9 mouse cellular contexts compared by ENCODE assay signal in the genomic region with DNA sequence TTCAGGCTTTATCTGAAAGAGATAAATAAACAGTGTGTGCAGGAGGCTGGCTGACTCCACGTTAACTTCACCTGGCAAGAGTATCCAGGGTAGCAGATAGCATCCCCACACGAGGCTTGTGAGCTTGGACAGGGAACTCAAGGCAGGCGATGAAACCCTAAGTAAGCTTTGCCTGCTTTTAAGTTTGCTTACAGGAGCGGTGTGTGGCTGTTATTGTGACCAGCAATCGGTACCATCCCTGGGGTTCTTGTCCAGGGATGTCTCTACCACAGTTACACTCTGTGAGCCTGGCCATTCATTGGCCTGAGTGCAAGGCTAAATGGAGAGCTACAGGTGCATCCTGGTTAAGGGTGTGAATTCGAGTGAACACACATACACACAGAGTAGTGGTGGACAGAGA. TPM values are rescaled to one million over a fixed set of nuclear protein-coding genes. Genes with fewer than 3 reads are reported as not detected.
A peak's percentile ranks its signal among the peaks of the same experiment; 100 is the strongest.
DNase-seq lines count a peak whose midpoint lies in the region; ATAC-seq and TF ChIP-seq lines count a peak whose summit lies in the region.
"Had no signal": no experiment of that assay in that cellular context is flagged by ENCODE, and none has a peak within 500 bp of the region (broad histone marks: within the 10 kb centered on the region; RNA-seq: fewer than 3 reads in every experiment).

No protein-coding gene starts in this region.

- 19% methylated on average over 6 of the region's 6 CpGs for WGBS in heart, embryonic 12.5 days
- 48% methylated on average over 6 of the region's 6 CpGs for WGBS in midbrain, embryonic 11.5 days
- 55% methylated on average over 6 of the region's 6 CpGs for WGBS in midbrain, embryonic 16.5 days
- WGBS in intestine, embryonic 16.5 days: 42% methylated on average over 6 of the region's 6 CpGs
- WGBS in stomach, postnatal 0 days: 43% methylated on average over 6 of the region's 6 CpGs

- H3K27ac ChIP-seq in heart, embryonic 12.5 days (ENCODE audit: poor library complexity, severe bottlenecking): peak overlapping the region; percentile 74
- H3K27ac ChIP-seq in midbrain, embryonic 11.5 days (ENCODE audit: low read depth, low read length): peak overlapping the region; percentile 78
- H3K27ac ChIP-seq in midbrain, embryonic 16.5 days (ENCODE audit: low read length): no peak overlapping the region
- H3K27ac ChIP-seq in intestine, embryonic 16.5 days (ENCODE audit: low read length): 0 out of 2 replicates have a peak overlapping the region, but pooled peaks have one; percentile 16
- H3K27ac ChIP-seq in stomach, postnatal 0 days (replicated peaks): 0 out of 2 replicates have a peak overlapping the region, but pooled peaks have one; percentile 20

- 0 out of 2 replicates have a peak overlapping the region, but pooled peaks have one; percentile 8 for H3K4me3 ChIP-seq in heart, embryonic 12.5 days
- H3K4me3 ChIP-seq in midbrain, embryonic 11.5 days (ENCODE audit: low read depth, low read length): no peak overlapping the region
- H3K4me3 ChIP-seq in midbrain, embryonic 16.5 days (ENCODE audit: low read depth, low read length): no peak overlapping the region
- H3K4me3 ChIP-seq in intestine, embryonic 16.5 days (ENCODE audit: low read length): no peak overlapping the region
- H3K4me3 ChIP-seq in stomach, postnatal 0 days (ENCODE audit: low read depth, low read length): no peak overlapping the region

- no peak for DNase-seq in heart, postnatal 4 days
- DNase-seq in midbrain, embryonic 11.5 days (ENCODE audit: low spot score, missing footprints): peak; percentile 87
- no peak for DNase-seq in stomach, postnatal 0 days (ENCODE audit: low spot score)
- DNase-seq in urinary bladder, postnatal 14 days (ENCODE audit: low spot score): no peak
- DNase-seq in thymus, postnatal 36 days: no peak
- DNase-seq: lung, adult 18-20 months had no signal

- H3K9me3 ChIP-seq in heart, embryonic 12.5 days (replicated peaks): no peaks in the 10 kb centered on the region
- H3K9me3 ChIP-seq in midbrain, embryonic 11.5 days (ENCODE audit: control insufficient read depth, low read length): no peaks in the 10 kb centered on the region
- H3K9me3 ChIP-seq in midbrain, embryonic 16.5 days (replicated peaks; ENCODE audit: control insufficient read depth, low read length, poor library complexity, severe bottlenecking): no peaks in the 10 kb centered on the region
- H3K9me3 ChIP-seq in intestine, embryonic 16.5 days (ENCODE audit: control insufficient read depth, low read length): no peaks in the 10 kb centered on the region
- no peaks in the 10 kb centered on the region for H3K9me3 ChIP-seq in stomach, postnatal 0 days (ENCODE audit: control insufficient read depth, low read length)

- no peak for TF ChIP-seq EP300 in stomach, postnatal 0 days (optimal IDR thresholded peaks at IDR 0.05)

- ATAC-seq in heart, embryonic 12.5 days (ENCODE audit: insufficient number of reproducible peaks, low FRiP score): no peak
- peak; percentile 36; the same call in 1 of the 2 replicates for ATAC-seq in midbrain, embryonic 11.5 days (ENCODE audit: low FRiP score)
- ATAC-seq in midbrain, embryonic 16.5 days: no peak
- ATAC-seq in intestine, embryonic 16.5 days: peak; percentile 34
- ATAC-seq in stomach, postnatal 0 days (ENCODE audit: low FRiP score, low TSS enrichment): no peak

- 0 out of 2 replicates have a peak overlapping the region, but pooled peaks have one; percentile 50 for H3K9ac ChIP-seq in heart, embryonic 12.5 days
- H3K9ac ChIP-seq in midbrain, embryonic 11.5 days (ENCODE audit: low read length): peak overlapping the region; percentile 36; the same call in 1 of the 2 replicates
- no peak overlapping the region for H3K9ac ChIP-seq in midbrain, embryonic 16.5 days (ENCODE audit: low read depth, low read length)
- H3K9ac ChIP-seq in intestine, embryonic 16.5 days (ENCODE audit: low read depth, low read length): no peak overlapping the region
- H3K9ac ChIP-seq in stomach, postnatal 0 days (ENCODE audit: low read length): no peak overlapping the region

- no peaks in the 10 kb centered on the region for H3K27me3 ChIP-seq in heart, embryonic 12.5 days (replicated peaks)
- no peaks in the 10 kb centered on the region for H3K27me3 ChIP-seq in midbrain, embryonic 11.5 days (ENCODE audit: control insufficient read depth, insufficient read depth, low read length)
- no peaks in the 10 kb centered on the region for H3K27me3 ChIP-seq in midbrain, embryonic 16.5 days (ENCODE audit: control insufficient read depth, insufficient read depth, low read depth, low read length)
- no peaks in the 10 kb centered on the region for H3K27me3 ChIP-seq in intestine, embryonic 16.5 days (replicated peaks; ENCODE audit: control insufficient read depth, insufficient read depth, low read length)
- H3K27me3 ChIP-seq in stomach, postnatal 0 days (ENCODE audit: control insufficient read depth, insufficient read depth, low read length): no peaks in the 10 kb centered on the region

- TF ChIP-seq CTCF in stomach, postnatal 0 days (IDR thresholded peaks at IDR 0.05; ENCODE audit: low read depth): no peak

- no peaks in the 10 kb centered on the region for H3K36me3 ChIP-seq in heart, embryonic 12.5 days
- H3K36me3 ChIP-seq in midbrain, embryonic 11.5 days (ENCODE audit: control insufficient read depth, insufficient read depth, low read length): no peaks in the 10 kb centered on the region
- no peaks in the 10 kb centered on the region for H3K36me3 ChIP-seq in midbrain, embryonic 16.5 days (ENCODE audit: control insufficient read depth, insufficient read depth, low read length)
- no peaks in the 10 kb centered on the region for H3K36me3 ChIP-seq in intestine, embryonic 16.5 days (ENCODE audit: control insufficient read depth, insufficient read depth, low read length)
- H3K36me3 ChIP-seq in stomach, postnatal 0 days (ENCODE audit: control insufficient read depth, insufficient read depth, low read length): no peaks in the 10 kb centered on the region

- H3K4me1 ChIP-seq in heart, embryonic 12.5 days (replicated peaks): peaks cover 25% of the 10 kb centered on the region
- peaks cover 10% of the 10 kb centered on the region for H3K4me1 ChIP-seq in midbrain, embryonic 11.5 days (ENCODE audit: control insufficient read depth, insufficient read depth, low read length)
- peaks cover 5% of the 10 kb centered on the region; the same call in 1 of the 2 replicates for H3K4me1 ChIP-seq in midbrain, embryonic 16.5 days (ENCODE audit: control insufficient read depth, insufficient read depth, low read length)
- H3K4me1 ChIP-seq in intestine, embryonic 16.5 days (ENCODE audit: control insufficient read depth, insufficient read depth, low read length): peaks cover 11% of the 10 kb centered on the region; the same call in 1 of the 2 replicates
- no peaks in the 10 kb centered on the region for H3K4me1 ChIP-seq in stomach, postnatal 0 days (replicated peaks; ENCODE audit: control insufficient read depth, insufficient read depth)

- H3K4me2 ChIP-seq in heart, embryonic 12.5 days: peak overlapping the region; percentile 51
- H3K4me2 ChIP-seq in midbrain, embryonic 11.5 days: no peak overlapping the region
- no peak overlapping the region for H3K4me2 ChIP-seq in midbrain, embryonic 16.5 days (ENCODE audit: low read length)
- H3K4me2 ChIP-seq in intestine, embryonic 16.5 days (ENCODE audit: low read depth, low read length): peak overlapping the region; percentile 26; the same call in 1 of the 2 replicates
- no peak overlapping the region for H3K4me2 ChIP-seq in stomach, postnatal 0 days (replicated peaks; ENCODE audit: low read depth)

RNA-seq across cellular contexts. Expression of a gene that starts 58.6 kb away (rescaled TPM):
- polyA plus RNA-seq in heart, embryonic 12.5 days (2016; fragmentation: Nextera tagmentation; extraction: Ambion mirVana): 35.8 and 38.6 TPM in 2 replicates
- 10 to 100 TPM; 13.7 to 15.5 TPM for total RNA-seq in heart, postnatal 4 days (2021)
- 53.0 and 58.4 TPM in 2 replicates for polyA plus RNA-seq in midbrain, embryonic 11.5 days (2014; fragmentation: Nextera tagmentation; extraction: Ambion mirVana)
- 7.4 and 8.2 TPM in 2 replicates for polyA plus RNA-seq in midbrain, embryonic 16.5 days (2015; fragmentation: Nextera tagmentation; extraction: Ambion mirVana)
- polyA plus RNA-seq in intestine, embryonic 16.5 days (2015; fragmentation: Nextera tagmentation; extraction: Ambion mirVana): 43.0 and 43.5 TPM in 2 replicates
- polyA plus RNA-seq in stomach, postnatal 0 days (2015; fragmentation: Nextera tagmentation; extraction: Ambion mirVana): 34.7 and 35.6 TPM in 2 replicates

Comparison
In these comparisons a context has a peak if more than half of its experiments do, and no peak if none do; other contexts are left out.
1. ATAC-seq: peak in midbrain, embryonic 11.5 days (single experiment) and intestine, embryonic 16.5 days (single experiment); none in heart, embryonic 12.5 days (single experiment), midbrain, embryonic 16.5 days (single experiment) and stomach, postnatal 0 days (single experiment).
2. H3K9ac ChIP-seq: peak in heart, embryonic 12.5 days (single experiment) and midbrain, embryonic 11.5 days (single experiment); none in midbrain, embryonic 16.5 days (single experiment), intestine, embryonic 16.5 days (single experiment) and stomach, postnatal 0 days (single experiment).
3. H3K4me2 ChIP-seq: peak in heart, embryonic 12.5 days (single experiment) and intestine, embryonic 16.5 days (single experiment); none in midbrain, embryonic 11.5 days (single experiment), midbrain, embryonic 16.5 days (single experiment) and stomach, postnatal 0 days (single experiment).